Comparison of ENCODE assay signal across 10 mouse cellular contexts in the genomic region with DNA sequence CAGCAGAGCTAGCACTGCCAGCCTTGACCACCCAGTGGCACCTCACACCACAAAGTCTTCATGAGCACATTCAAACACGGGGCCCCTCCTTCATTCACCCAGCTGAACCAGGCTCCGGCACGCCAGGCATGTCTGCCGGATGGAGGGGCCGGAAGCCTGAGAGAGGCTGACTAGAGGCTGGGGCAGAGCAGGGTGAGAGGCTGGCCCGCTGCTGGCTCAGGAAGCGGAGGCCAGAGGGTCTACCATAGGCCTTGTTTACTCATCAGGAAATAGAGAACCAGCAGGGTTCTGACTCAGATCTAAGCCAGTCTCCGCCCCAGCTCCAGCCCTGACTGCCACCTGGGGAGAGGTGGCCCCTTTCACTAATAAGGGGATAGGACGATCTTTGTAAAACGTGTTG. TPM values are rescaled to one million over a fixed set of nuclear protein-coding genes. Genes with fewer than 3 reads are reported as not detected.
A peak's percentile ranks its signal among the peaks of the same experiment; 100 is the strongest.
DNase-seq lines count a peak whose midpoint lies in the region; ATAC-seq and TF ChIP-seq lines count a peak whose summit lies in the region.
"Had no signal": no experiment of that assay in that cellular context is flagged by ENCODE, and none has a peak within 500 bp of the region (broad histone marks: within the 10 kb centered on the region; RNA-seq: fewer than 3 reads in every experiment).

No protein-coding gene starts in this region.

- H3K4me2 ChIP-seq in lung, embryonic 14.5 days = peak overlapping the region; percentile 57

- peak; percentile 47 for ATAC-seq in lung, embryonic 14.5 days (ENCODE audit: insufficient read depth)
- ATAC-seq: Patski had no signal

- TF ChIP-seq CTCF in lung, embryonic 14.5 days (IDR thresholded peaks at IDR 0.05; ENCODE audit: low read depth) = peak; percentile 12; the same call in 1 of the 2 replicates

- H3K27ac ChIP-seq in lung, embryonic 14.5 days (ENCODE audit: low read depth) = peak overlapping the region; percentile 97

- peak overlapping the region; percentile 17; the same call in 1 of the 2 replicates for H3K4me3 ChIP-seq in lung, embryonic 14.5 days (ENCODE audit: low read depth, low read length)
- H3K4me3 ChIP-seq: myocyte had no signal

- 10% methylated on average over 10 of the region's 10 CpGs for WGBS in lung, embryonic 14.5 days

- peak; percentile 21 for DNase-seq in retina, embryonic 14.5 days (ENCODE audit: low spot score)
- no peak for DNase-seq in retina, postnatal 1 day
- peak; percentile 56 to 73 for DNase-seq in heart, adult 9 months (ENCODE audit: low spot score in 2 of 2)
- DNase-seq in kidney, adult 18-20 months = peak; percentile 57
- peak; percentile 83 for DNase-seq in lung, embryonic 14.5 days
- peak; percentile 65 to 67 for DNase-seq in spleen, adult 18-20 months
- DNase-seq in left cerebral cortex, adult 11 months (ENCODE audit: low spot score) = no peak
- no peak for DNase-seq in cerebellum, adult 9-10 months

- no peaks in the 10 kb centered on the region for H3K36me3 ChIP-seq in lung, embryonic 14.5 days (ENCODE audit: insufficient read depth)

- peak overlapping the region; percentile 32; the same call in 1 of the 2 replicates for H3K9ac ChIP-seq in lung, embryonic 14.5 days

- H3K4me1 ChIP-seq in lung, embryonic 14.5 days (ENCODE audit: insufficient read depth) = peaks cover 42% of the 10 kb centered on the region

- H3K27me3 ChIP-seq in lung, embryonic 14.5 days (ENCODE audit: insufficient read depth, low read length) = no peaks in the 10 kb centered on the region
- H3K27me3 ChIP-seq: Patski had no signal

- no peaks in the 10 kb centered on the region for H3K9me3 ChIP-seq in lung, embryonic 14.5 days (ENCODE audit: low read depth, low read length)

RNA-seq across cellular contexts. Expression of a gene that starts 16.7 kb away (rescaled TPM):
- polyA plus RNA-seq in lung, embryonic 14.5 days (2014; fragmentation: Nextera tagmentation; extraction: Ambion mirVana) = 0.63 and 0.77 TPM in 2 replicates

RNA-seq across cellular contexts. Expression of a gene that starts 29.9 kb away (rescaled TPM):
- 0.22 and 0.39 TPM in 2 replicates for polyA plus RNA-seq in lung, embryonic 14.5 days (2014; fragmentation: Nextera tagmentation; extraction: Ambion mirVana)
- polyA plus RNA-seq: myocyte, Patski had no signal

RNA-seq across cellular contexts. Expression of a gene that starts 31.7 kb away (rescaled TPM):
- 0.05 TPM in 1 of 2 replicates, not detected in the other for polyA plus RNA-seq in lung, embryonic 14.5 days (2014; fragmentation: Nextera tagmentation; extraction: Ambion mirVana)
- polyA plus RNA-seq: myocyte had no signal

RNA-seq across cellular contexts. Expression of a gene that starts 59.0 kb away (rescaled TPM):
- 30.2 and 31.7 TPM in 2 replicates for polyA plus RNA-seq in lung, embryonic 14.5 days (2014; fragmentation: Nextera tagmentation; extraction: Ambion mirVana)

Comparison
In these comparisons a context has a peak if more than half of its experiments do, and no peak if none do; other contexts are left out.
1. DNase-seq: peak in retina, embryonic 14.5 days (single experiment), heart, adult 9 months (2 of 2), kidney, adult 18-20 months (single experiment), lung, embryonic 14.5 days (single experiment) and spleen, adult 18-20 months (2 of 2); none in retina, postnatal 1 day (single experiment), left cerebral cortex, adult 11 months (single experiment) and cerebellum, adult 9-10 months (single experiment).